Mouse (Mus musculus) hindbrain, embryonic 10.5 days (tissue): ENCODE results near the gene Osbpl10. TPM values are rescaled to one million over a fixed set of nuclear protein-coding genes. Genes with fewer than 3 reads are reported as not detected.
"Not testable (repeated sequence)": the region's sequence is repeated elsewhere in the genome, so short reads cannot be mapped to it uniquely, and the experiment has no call there.

ENCODE experiments used
- DNase-seq: peaks from one replicate; pipeline ENCODE4 v3.0.0-alpha.2; 2017; ENCODE audit warnings: low spot score
- H3K27ac ChIP-seq: fragments of 300-500 bp; sonication (generic); 2 replicates; pipeline ENCODE4 v1.5.1; 2016; ENCODE audit warnings: mild to moderate bottlenecking, moderate library complexity
- H3K27me3 ChIP-seq: fragments of 300-500 bp; sonication (generic); 2 replicates; pipeline ENCODE4 v1.6.1; 2016; ENCODE audit warnings: mild to moderate bottlenecking; ENCODE audit not compliant: poor library complexity, insufficient read depth, severe bottlenecking
- H3K36me3 ChIP-seq: fragments of 300-500 bp; sonication (generic); 2 replicates; pipeline ENCODE4 v1.6.1; 2016; ENCODE audit warnings: mild to moderate bottlenecking, moderate library complexity
- H3K4me1 ChIP-seq: fragments of 300-500 bp; sonication (generic); replicated peaks from 2 replicates; pipeline ENCODE4 v1.6.1; 2016; ENCODE audit warnings: mild to moderate bottlenecking
- H3K4me3 ChIP-seq: fragments of 300-500 bp; sonication (generic); 2 replicates; pipeline ENCODE4 v1.5.1; 2016; ENCODE audit warnings: mild to moderate bottlenecking, moderate library complexity
- H3K9me3 ChIP-seq: fragments of 300-500 bp; sonication (generic); 2 replicates; pipeline ENCODE4 v1.6.1; 2016; ENCODE audit warnings: mild to moderate bottlenecking, moderate library complexity
- WGBS: fragments of 180-500 bp; shearing (Covaris S2); methylation state at CpG from one replicate; pipeline ENCODE4 v1.1.7; 2016; 5-methylcytosine and 5-hydroxymethylcytosine counted together
- polyA plus RNA-seq: library from polyadenylated mRNA; unstranded; fragments of >200 nt; fragmentation: Nextera tagmentation; extraction: Ambion mirVana; gene quantifications from 2 replicates; pipeline ENCODE4 v1.2.1, GENCODE M21; 2016

Osbpl10 gene
- polyA plus RNA-seq, 1 experiment from 2014 or later: 1.6 TPM

DNA sequence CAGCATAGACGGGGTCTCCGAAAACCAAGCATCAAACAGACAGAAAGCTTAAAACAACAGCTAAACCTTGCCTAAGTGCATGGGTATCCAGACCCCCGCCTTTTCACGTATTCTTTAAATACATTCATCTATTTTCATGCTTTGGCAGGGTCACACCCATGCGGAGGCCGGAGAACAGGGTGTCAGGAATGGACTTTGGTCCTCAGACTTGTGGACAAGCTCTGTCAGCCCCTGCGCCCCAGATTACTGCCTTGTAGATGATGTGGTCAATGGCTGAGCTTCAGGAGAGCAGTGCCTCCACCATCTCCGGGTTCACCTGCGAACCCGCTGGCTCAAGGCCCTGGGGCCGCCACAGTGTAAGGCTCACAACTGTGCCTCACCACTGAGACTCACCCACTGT, 23.0 kb upstream of the Osbpl10 start:
- 92% methylated on average over 11 of the region's 11 CpGs for WGBS
- no peak overlapping the region for H3K27ac ChIP-seq
- no peaks in the 10 kb centered on the region for H3K9me3 ChIP-seq
- DNase-seq: no peak
- no peaks in the 10 kb centered on the region for H3K4me1 ChIP-seq
- no peak overlapping the region for H3K4me3 ChIP-seq
- H3K36me3 ChIP-seq: no peaks in the 10 kb centered on the region
- no peaks in the 10 kb centered on the region for H3K27me3 ChIP-seq

DNA sequence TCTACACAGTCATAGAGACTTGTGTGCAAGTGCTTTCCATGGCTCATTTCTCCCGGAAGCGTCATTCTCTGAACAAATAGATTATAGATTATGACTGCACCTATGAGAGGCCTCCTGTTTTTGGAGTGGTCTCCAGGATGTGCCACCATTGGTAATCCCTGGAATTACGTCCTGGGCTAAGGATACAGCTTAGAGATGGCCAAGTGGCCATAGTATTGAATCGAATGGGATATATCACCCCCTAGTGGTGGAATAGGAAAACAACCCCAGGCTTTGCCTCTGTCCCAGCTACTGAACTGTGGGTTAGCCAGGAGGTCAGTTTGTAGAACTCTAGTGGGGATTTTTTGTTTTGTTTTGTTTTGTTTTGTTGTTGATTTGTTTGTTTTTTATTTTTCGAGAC, 21.4 kb upstream of the Osbpl10 start:
- Histone ChIP-seq H3K27me3 (no peaks in the 10 kb centered on the region), H3K36me3 (no peaks in the 10 kb centered on the region), H3K4me1 (no peaks in the 10 kb centered on the region), H3K4me3 (no peak overlapping the region), H3K9me3 (0 out of 2 replicates have a peak, but pooled peaks cover under 1% of the 10 kb centered on the region), H3K27ac (no peak overlapping the region)
- WGBS: 39% methylated on average over 5 of the region's 5 CpGs
- peak; percentile 36 for DNase-seq

DNA sequence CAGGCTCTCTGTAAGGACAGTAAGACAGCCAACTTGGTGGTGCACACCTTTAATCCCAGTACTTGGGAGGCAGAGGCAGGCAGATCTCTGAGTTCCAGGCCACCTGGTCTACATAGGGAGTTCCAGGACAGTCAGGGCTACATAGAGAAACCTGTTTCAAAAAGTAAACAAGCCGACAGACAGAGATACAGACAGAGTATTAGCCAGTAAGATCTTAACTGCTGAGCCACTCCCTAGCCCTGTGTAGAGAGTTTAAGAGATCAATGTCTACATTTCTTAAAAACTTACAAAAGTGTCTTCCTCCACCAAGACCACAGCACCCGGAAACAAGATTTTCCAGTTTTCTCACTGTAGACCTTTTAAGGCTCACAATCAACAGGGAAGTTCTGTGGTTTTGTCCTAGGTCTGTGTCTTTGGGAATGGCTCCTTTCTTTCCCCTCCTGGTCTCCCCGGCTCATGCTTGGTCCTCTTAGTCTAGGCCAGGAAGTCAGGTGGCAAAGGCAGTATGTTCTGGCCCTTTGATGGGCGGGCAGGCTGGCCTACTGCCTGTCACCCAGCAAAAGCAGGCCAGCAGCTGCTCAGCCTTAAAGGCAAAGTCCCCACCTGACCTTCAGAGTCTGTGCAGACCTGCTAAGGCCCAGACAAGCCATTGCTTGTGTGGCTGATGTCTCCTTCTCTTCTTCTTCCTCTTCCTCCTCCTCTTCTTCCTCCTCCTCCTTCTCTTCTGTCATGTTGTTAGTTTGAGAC, 18.2 kb upstream of the Osbpl10 start:
- WGBS: 82% methylated on average over 4 of the region's 4 CpGs

DNA sequence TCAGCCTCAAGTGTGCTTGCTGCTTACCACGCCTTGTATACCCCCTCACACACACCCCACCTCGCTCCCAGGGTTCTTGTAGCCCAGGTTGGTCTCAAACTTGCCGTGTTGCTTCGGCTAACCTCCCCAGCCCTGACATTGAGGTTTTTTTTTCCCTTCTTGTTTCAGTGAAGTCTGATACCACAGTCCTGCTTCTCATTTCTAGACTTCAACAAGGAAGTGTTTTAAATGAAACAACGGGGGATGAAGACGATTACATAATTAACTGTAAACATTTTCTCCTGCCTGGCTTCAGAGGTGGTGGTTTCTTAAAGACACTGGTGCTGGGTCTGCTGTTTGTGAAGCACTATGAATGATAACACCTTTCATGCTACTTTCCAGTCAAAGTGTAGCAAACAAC, 17.5 kb upstream of the Osbpl10 start:
- H3K27me3 ChIP-seq: no peaks in the 10 kb centered on the region
- no peaks in the 10 kb centered on the region for H3K36me3 ChIP-seq
- WGBS: 86% methylated on average over 6 of the region's 6 CpGs
- no peak overlapping the region for H3K27ac ChIP-seq
- peaks cover 3% of the 10 kb centered on the region; the same call in 1 of the 2 replicates for H3K9me3 ChIP-seq
- DNase-seq: no peak
- peaks cover 4% of the 10 kb centered on the region; the same call in 1 of the 2 replicates for H3K4me1 ChIP-seq
- no peak overlapping the region for H3K4me3 ChIP-seq

More for the DNA sequence above, 18.2 kb upstream of the Osbpl10 start:
- no peak overlapping the region for H3K4me3 ChIP-seq
- no peaks in the 10 kb centered on the region for H3K36me3 ChIP-seq
- peaks cover 3% of the 10 kb centered on the region; the same call in 1 of the 2 replicates for H3K9me3 ChIP-seq
- no peak overlapping the region for H3K27ac ChIP-seq
- no peaks in the 10 kb centered on the region for H3K27me3 ChIP-seq
- DNase-seq: no peak
- peaks cover 4% of the 10 kb centered on the region; the same call in 1 of the 2 replicates for H3K4me1 ChIP-seq

DNA sequence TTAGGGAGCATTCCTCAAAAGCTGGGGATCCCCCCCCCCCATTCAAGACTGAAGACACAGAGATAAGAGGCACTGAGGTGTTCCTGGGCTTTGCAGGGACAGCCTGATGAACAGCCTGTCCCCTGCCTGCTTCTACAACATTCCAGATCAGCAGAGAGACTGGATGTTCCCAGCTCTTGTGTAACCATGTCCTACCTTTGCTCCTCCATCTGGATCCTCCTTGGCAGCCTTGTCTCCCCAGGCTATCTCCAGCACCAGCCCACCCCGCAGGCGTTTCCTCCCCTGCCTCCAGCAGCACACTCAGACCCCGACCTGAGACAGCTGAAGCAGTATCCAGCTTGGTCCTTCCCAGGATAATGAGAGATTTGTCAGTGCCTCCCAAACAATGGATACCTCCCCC, 14.3 kb upstream of the Osbpl10 start:
- no peak for DNase-seq
- Histone ChIP-seq H3K4me1 (peaks cover 4% of the 10 kb centered on the region; the same call in 1 of the 2 replicates), H3K36me3 (no peaks in the 10 kb centered on the region), H3K27ac (no peak overlapping the region), H3K27me3 (no peaks in the 10 kb centered on the region), H3K4me3 (no peak overlapping the region), H3K9me3 (peaks cover 5% of the 10 kb centered on the region; the same call in 1 of the 2 replicates)
- WGBS: 67% methylated on average over 3 of the region's 3 CpGs

DNA sequence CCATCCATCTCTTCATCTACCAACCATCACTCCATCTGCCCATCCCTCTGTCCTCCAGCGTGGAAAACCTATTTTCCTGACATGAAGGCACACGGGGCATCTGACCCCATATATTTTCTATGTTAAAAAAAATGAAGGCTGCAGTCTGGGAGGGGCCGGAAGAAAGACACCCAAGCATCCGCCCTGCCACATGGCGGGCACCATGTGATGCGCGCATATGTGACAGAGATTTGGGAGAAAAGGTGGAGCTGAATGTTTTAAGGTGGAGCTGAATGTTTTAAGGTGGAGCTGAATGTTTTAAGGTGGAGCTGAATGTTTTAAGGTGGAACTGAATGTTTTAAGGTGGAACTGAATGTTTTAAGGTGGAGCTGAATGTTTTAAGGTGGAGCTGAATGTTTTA, 12.1 kb upstream of the Osbpl10 start:
- WGBS: 83% methylated on average over 7 of the region's 7 CpGs
- not testable (repeated sequence) for H3K4me1 ChIP-seq, H3K27ac ChIP-seq, DNase-seq, H3K9me3 ChIP-seq, H3K27me3 ChIP-seq, H3K36me3 ChIP-seq, H3K4me3 ChIP-seq

DNA sequence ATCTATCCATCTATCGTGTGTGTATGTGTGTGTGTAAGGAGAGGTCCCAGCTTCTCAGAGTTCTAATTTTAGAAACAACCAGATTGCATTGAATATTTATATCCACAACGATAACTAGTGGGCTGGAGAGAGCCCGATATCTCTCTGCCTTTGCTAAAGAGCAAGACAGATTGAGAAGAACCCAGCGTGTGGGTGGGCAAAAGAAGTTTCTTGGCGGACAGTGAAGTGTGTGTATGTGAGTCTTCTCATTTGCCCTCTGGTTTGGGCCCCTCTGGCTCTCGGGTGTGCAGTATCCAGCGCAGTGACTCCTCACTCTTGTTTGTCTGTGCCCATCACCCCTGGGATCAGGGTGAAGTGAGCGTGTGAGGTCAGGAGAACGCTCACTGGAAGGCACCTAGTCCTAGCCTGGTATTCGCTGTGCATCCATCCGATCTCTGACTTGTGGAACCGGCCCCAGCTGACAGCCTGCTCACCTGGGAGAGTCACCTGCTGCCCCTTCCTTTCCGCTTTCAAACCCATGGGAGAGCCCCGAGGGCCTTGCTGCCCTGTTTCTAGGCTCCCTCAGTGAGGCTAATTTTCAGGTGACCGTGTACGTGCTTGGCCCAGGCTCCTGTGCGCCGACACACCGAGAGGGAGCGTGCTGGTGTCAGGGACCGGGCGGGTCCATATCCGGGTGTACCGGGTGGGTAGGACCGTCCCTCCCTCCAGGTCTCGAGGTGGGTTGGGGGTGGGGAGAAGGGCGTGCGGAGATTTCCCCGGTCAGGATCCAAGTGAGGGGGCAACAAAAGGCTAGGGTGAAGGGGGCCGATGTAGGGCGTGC, 698 bp upstream of the Osbpl10 start:
- no peaks in the 10 kb centered on the region for H3K9me3 ChIP-seq
- peaks cover 24% of the 10 kb centered on the region for H3K4me1 ChIP-seq
- peak overlapping the region; percentile 83 for H3K4me3 ChIP-seq
- peaks cover 43% of the 10 kb centered on the region for H3K27me3 ChIP-seq
- no peaks in the 10 kb centered on the region for H3K36me3 ChIP-seq
- 8% methylated on average over 31 of the region's 31 CpGs for WGBS
- no peak for DNase-seq
- peak overlapping the region; percentile 93 for H3K27ac ChIP-seq

DNA sequence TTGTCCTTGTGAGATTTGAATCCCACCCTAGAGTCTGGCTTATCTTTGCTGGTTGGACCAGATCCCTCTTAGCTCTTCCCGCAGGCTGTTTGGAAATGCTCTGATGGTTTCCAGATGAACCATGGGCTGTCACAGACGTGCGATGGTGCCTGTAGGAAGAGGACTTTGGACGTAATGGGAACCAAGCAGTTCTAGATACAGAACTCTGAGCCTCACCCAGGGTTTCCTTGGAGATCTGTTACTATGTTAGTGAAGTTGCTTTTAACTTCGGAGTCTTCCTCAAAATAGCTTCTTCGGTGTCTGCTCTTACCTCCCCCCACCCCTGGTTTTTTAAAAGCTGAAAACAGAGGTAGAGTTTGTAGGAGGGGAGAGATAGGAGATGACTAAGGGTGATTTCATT, 1.6 kb downstream of the Osbpl10 start:
- Histone ChIP-seq H3K27ac (no peak overlapping the region), H3K9me3 (0 out of 2 replicates have a peak, but pooled peaks cover 2% of the 10 kb centered on the region), H3K4me1 (peaks cover 24% of the 10 kb centered on the region), H3K4me3 (no peak overlapping the region), H3K36me3 (no peaks in the 10 kb centered on the region), H3K27me3 (peaks cover 43% of the 10 kb centered on the region)
- DNase-seq: no peak
- WGBS: 74% methylated on average over 6 of the region's 6 CpGs

DNA sequence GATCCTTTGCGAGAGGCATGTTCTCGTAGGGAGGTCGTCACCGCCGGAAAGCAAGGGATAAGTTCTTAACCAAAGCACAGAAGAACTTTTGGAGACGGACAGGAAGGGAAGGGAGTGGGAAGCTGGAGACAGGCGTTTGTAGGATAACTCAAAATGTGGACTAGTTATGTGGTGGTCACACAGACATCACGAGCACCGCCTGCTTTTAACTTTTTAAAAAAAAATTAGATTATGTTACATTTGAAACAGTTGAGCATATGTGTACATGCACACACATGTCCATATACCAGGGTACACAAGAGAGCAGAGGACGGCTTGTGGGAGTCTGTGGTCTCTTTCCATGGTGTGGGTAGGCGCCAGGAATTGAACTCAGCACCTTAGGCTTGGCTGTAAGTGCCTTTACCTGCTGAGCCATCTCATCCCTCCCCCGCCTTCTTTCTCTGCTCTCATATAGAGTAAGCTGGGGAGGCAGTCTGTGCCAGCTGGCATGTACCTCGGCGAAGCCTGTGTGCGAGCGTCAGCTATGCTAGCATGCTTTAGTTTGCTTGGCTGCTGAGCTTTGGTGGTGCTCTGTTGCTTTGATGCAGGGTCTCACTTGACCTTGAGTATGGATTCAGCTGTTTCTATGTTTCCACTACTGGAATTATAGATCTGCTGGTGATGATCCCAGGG, 4.5 kb downstream of the Osbpl10 start, which contains the start of gene Rps27rt:
TSS of gene Rps27rt (minus strand) at position 51 of the 672 bp plus-strand sequence.
- Histone ChIP-seq H3K4me3 (no peak within 1 kb of the TSS), H3K9me3 (0 out of 2 replicates have a peak, but pooled peaks cover 2% of the 10 kb centered on the region), H3K4me1 (peaks cover 18% of the 10 kb centered on the region), H3K27me3 (peaks cover 24% of the 10 kb centered on the region), H3K27ac (no peak within 1 kb of the TSS), H3K36me3 (no peaks in the 10 kb centered on the region)
- WGBS: 93% methylated on average over 16 of the region's 16 CpGs
- no peak for DNase-seq

DNA sequence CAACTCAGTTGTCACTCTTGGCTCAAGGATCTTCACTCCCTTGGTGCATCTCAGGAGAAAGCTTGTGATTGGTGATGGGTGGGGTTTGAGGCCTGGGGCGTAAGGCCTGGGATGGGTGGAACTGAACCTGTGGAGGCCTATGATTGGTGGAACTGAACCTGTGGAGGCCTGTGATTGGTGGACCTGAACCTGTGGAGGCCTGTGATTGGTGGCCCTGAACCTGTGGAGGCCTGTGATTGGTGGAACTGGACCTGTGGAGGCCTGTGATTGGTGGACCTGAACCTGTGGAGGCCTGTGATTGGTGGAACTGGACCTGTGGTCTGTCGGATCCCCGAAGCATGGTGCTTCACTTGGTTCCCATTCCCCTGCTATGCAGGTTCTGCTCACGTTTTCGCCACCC, 7.4 kb downstream of the Osbpl10 start:
- 0 out of 2 replicates have a peak, but pooled peaks cover 2% of the 10 kb centered on the region for H3K9me3 ChIP-seq
- WGBS: 88% methylated on average over 5 of the region's 5 CpGs
- H3K27ac ChIP-seq: no peak overlapping the region
- DNase-seq: no peak
- no peaks in the 10 kb centered on the region for H3K36me3 ChIP-seq
- peaks cover 3% of the 10 kb centered on the region; the same call in 1 of the 2 replicates for H3K27me3 ChIP-seq
- H3K4me1 ChIP-seq: peaks cover 2% of the 10 kb centered on the region; the same call in 1 of the 2 replicates
- no peak overlapping the region for H3K4me3 ChIP-seq

DNA sequence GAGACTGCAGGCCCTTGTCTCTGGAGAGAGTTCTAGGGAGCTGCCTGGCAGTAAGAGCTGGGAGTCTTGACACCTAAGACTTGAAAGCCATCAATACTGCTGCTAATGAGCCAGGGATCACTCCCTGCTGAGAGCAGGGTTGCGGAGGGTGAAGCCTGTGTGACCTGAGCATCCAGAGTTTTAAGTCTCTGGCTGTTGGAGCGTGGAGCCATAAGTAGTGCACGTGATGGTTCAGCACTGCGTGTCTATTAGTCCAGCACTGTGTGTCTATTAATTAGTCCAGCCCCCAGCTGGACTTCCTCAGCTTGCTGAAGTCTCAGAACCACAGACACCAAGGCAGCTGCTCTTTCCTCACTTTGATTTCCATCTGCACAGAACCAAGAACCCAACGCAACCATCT, 8.0 kb downstream of the Osbpl10 start:
- no peak for DNase-seq
- no peak overlapping the region for H3K27ac ChIP-seq
- WGBS: 88% methylated on average over 5 of the region's 5 CpGs
- H3K27me3 ChIP-seq: no peaks in the 10 kb centered on the region
- 0 out of 2 replicates have a peak, but pooled peaks cover 2% of the 10 kb centered on the region for H3K9me3 ChIP-seq
- H3K4me3 ChIP-seq: no peak overlapping the region
- peaks cover 2% of the 10 kb centered on the region; the same call in 1 of the 2 replicates for H3K4me1 ChIP-seq
- no peaks in the 10 kb centered on the region for H3K36me3 ChIP-seq

DNA sequence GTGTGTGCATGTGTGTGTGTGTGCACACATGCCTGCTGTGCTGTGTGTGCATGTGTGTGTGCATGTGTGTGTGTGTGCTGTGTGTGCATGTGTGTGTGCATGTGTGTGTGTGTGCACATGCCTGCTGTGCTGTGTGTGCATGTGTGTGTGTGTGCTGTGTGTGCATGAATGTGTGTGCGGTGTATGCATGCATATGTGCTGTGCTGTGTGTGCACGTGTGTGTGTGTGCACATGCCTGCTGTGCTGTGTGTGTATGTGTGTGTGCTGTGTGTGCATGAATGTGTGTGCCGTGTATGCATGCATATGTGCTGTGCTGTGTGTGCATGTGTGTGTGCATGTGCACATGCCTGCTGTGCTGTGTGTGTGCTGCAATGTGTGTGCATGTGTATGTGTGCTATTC, 9.7 kb downstream of the Osbpl10 start:
- 96% methylated on average over 3 of the region's 3 CpGs for WGBS
- DNase-seq: no peak
- no peaks in the 10 kb centered on the region for H3K27me3 ChIP-seq
- H3K4me3 ChIP-seq: no peak overlapping the region
- peaks cover 2% of the 10 kb centered on the region; the same call in 1 of the 2 replicates for H3K4me1 ChIP-seq
- no peak overlapping the region for H3K27ac ChIP-seq
- H3K9me3 ChIP-seq: peaks cover 8% of the 10 kb centered on the region
- no peaks in the 10 kb centered on the region for H3K36me3 ChIP-seq
